Mouse (Mus musculus) adrenal gland, postnatal 25 days (tissue): ENCODE results near the gene Grk6. TPM values are rescaled to one million over a fixed set of nuclear protein-coding genes. Genes with fewer than 3 reads are reported as not detected.
A peak's percentile ranks its signal among the peaks of the same experiment; 100 is the strongest.

Experiments
- DNase-seq: peaks from one replicate; pipeline ENCODE4 v3.0.0; 2021; ENCODE audit warnings: mixed read lengths
- long read RNA-seq: library from polyadenylated mRNA; stranded (forward); transcript quantifications from one replicate; pipeline ENCODE4 v2.0.0, GENCODE M21; 2021
- total RNA-seq: library from RNA; stranded (reverse); gene quantifications from 2 replicates; pipeline ENCODE4 v1.2.3, GENCODE M21; 2021

Grk6 gene
- total RNA-seq = 47.9 and 62.1 TPM in 2 replicates
- long read RNA-seq, transcript Grk6-201 (16 exons, 2,994 nt) = major isoform, 27 of 53 reads
- long read RNA-seq, transcript Grk6-203 (16 exons, 1,997 nt) = minor isoform, 9 of 53 reads
- long read RNA-seq, partial matches to known transcripts = 5 of 53 reads
- long read RNA-seq, other reads (novel, unspliced or antisense) = 10 of 53 reads

- DNase-seq = peak; percentile 99
Observed at GRCm38 (mm10) chr13:55444937-55445315, at the start of gene Grk6. Gene Grk6, plus strand, starts transcription at chr13:55445072.

GRCm38 (mm10) chr13:55398088-55398487 is 46.8 kb upstream of the Grk6 start, which contains the start of gene Slc34a1:
Gene Slc34a1, plus strand, starts transcription at chr13:55398187.
- no peak for DNase-seq

GRCm38 (mm10) chr13:55399300-55400038 is 45.4 kb upstream of the Grk6 start:
- no peak for DNase-seq

GRCm38 (mm10) chr13:55400039-55400346 is 44.9 kb upstream of the Grk6 start:
- DNase-seq = no peak

- DNase-seq = no peak
Observed at GRCm38 (mm10) chr13:55403266-55403665, 41.6 kb upstream of the Grk6 start.

GRCm38 (mm10) chr13:55403935-55404852 is 40.7 kb upstream of the Grk6 start:
- DNase-seq = no peak

GRCm38 (mm10) chr13:55404853-55405782 is 39.8 kb upstream of the Grk6 start:
- DNase-seq = peak; percentile 71

GRCm38 (mm10) chr13:55405783-55406390 is 39.0 kb upstream of the Grk6 start:
- no peak for DNase-seq

- no peak for DNase-seq
Observed at GRCm38 (mm10) chr13:55407341-55407740, 37.5 kb upstream of the Grk6 start.

- DNase-seq = no peak
Observed at GRCm38 (mm10) chr13:55408546-55409120, 36.2 kb upstream of the Grk6 start.

- no peak for DNase-seq
Observed at GRCm38 (mm10) chr13:55411826-55412225, 33.0 kb upstream of the Grk6 start.

- DNase-seq = no peak
Observed at GRCm38 (mm10) chr13:55412643-55413307, 32.1 kb upstream of the Grk6 start.

GRCm38 (mm10) chr13:55413333-55413732 is 31.5 kb upstream of the Grk6 start:
- DNase-seq = no peak

GRCm38 (mm10) chr13:55414743-55415380 is 30.0 kb upstream of the Grk6 start, which contains the start of gene Pfn3:
Gene Pfn3, minus strand, starts transcription at chr13:55415232.
- no peak for DNase-seq

- DNase-seq = peak; percentile 90
Observed at GRCm38 (mm10) chr13:55418004-55418403, 26.9 kb upstream of the Grk6 start.

GRCm38 (mm10) chr13:55419142-55419541 is 25.7 kb upstream of the Grk6 start:
- no peak for DNase-seq

- no peak for DNase-seq
Observed at GRCm38 (mm10) chr13:55420018-55420932, 24.6 kb upstream of the Grk6 start.

GRCm38 (mm10) chr13:55420933-55421800 is 23.7 kb upstream of the Grk6 start:
- DNase-seq = peak; percentile 71
